Mouse (Mus musculus) liver (tissue): Measurements from ENCODE around the gene Mrtfa.
A peak's percentile ranks its signal among the peaks of the same experiment; 100 is the strongest.

Experiments used
- DNase-seq: peaks from one replicate; pipeline ENCODE4 v3.0.0-alpha.2; 2020; ENCODE audit warnings: mixed read lengths

Mrtfa gene

GRCm38 (mm10) chr15:81023842-81024241 is 166.7 kb downstream of the Mrtfa start:
- no peak for DNase-seq

GRCm38 (mm10) chr15:81022437-81022836 is 168.1 kb downstream of the Mrtfa start:
- no peak for DNase-seq

- DNase-seq: peak; percentile 36
These were observed 169.2 kb downstream of the Mrtfa start for GRCm38 (mm10) chr15:81021377-81021776.

GRCm38 (mm10) chr15:81017308-81017707 is 173.2 kb downstream of the Mrtfa start:
- DNase-seq: no peak

GRCm38 (mm10) chr15:81016488-81016887 is 174.1 kb downstream of the Mrtfa start:
- no peak for DNase-seq

GRCm38 (mm10) chr15:81015068-81015744 is 175.4 kb downstream of the Mrtfa start:
- DNase-seq: no peak

- no peak for DNase-seq
These were observed 177.4 kb downstream of the Mrtfa start for GRCm38 (mm10) chr15:81013186-81013585.

- no peak for DNase-seq
These were observed 178.2 kb downstream of the Mrtfa start for GRCm38 (mm10) chr15:81012359-81012758.

- DNase-seq: no peak
These were observed 179.0 kb downstream of the Mrtfa start for GRCm38 (mm10) chr15:81011523-81011922.

- no peak for DNase-seq
These were observed 180.4 kb downstream of the Mrtfa start for GRCm38 (mm10) chr15:81010114-81010513.

- peak; percentile 31 for DNase-seq
These were observed 181.9 kb downstream of the Mrtfa start for GRCm38 (mm10) chr15:81008689-81009123.

- DNase-seq: no peak
These were observed 182.7 kb downstream of the Mrtfa start for GRCm38 (mm10) chr15:81007905-81008304.

GRCm38 (mm10) chr15:81007339-81007738 is 183.2 kb downstream of the Mrtfa start:
- no peak for DNase-seq

GRCm38 (mm10) chr15:81006127-81006735 is 184.3 kb downstream of the Mrtfa start:
- DNase-seq: no peak

- no peak for DNase-seq
These were observed 190.0 kb downstream of the Mrtfa start for GRCm38 (mm10) chr15:81000419-81001138.

GRCm38 (mm10) chr15:80997077-80997476 is 193.5 kb downstream of the Mrtfa start:
- no peak for DNase-seq

- DNase-seq: no peak
These were observed 194.3 kb downstream of the Mrtfa start for GRCm38 (mm10) chr15:80996090-80996835.

GRCm38 (mm10) chr15:80994959-80995358 is 195.6 kb downstream of the Mrtfa start:
- no peak for DNase-seq

GRCm38 (mm10) chr15:80989712-80990111 is 200.8 kb downstream of the Mrtfa start:
- no peak for DNase-seq

- no peak for DNase-seq
These were observed 202.2 kb downstream of the Mrtfa start for GRCm38 (mm10) chr15:80988331-80988730.

GRCm38 (mm10) chr15:80983264-80983663 is 207.3 kb downstream of the Mrtfa start:
- no peak for DNase-seq

GRCm38 (mm10) chr15:80981176-80981575 is 209.4 kb downstream of the Mrtfa start:
- peak; percentile 32 for DNase-seq

- no peak for DNase-seq
These were observed 210.9 kb downstream of the Mrtfa start for GRCm38 (mm10) chr15:80979611-80980010.
